Mouse (Mus musculus): ENCODE results near the gene Zbtb39. TPM values are rescaled to one million over a fixed set of nuclear protein-coding genes. Genes with fewer than 3 reads are reported as not detected.

Gene Zbtb39
- 7.4 and 8.3 TPM in 2 replicates for polyA plus RNA-seq (2012; rRNA removed)

- Histone ChIP-seq H3K27ac (ENCODE audit: control insufficient read depth, insufficient read depth, low read length) (no peak within 1 kb of the TSS), H3K36me3 (ENCODE audit: control insufficient read depth, insufficient read depth, low read length) (peaks cover 19% of the 10 kb centered on the region), H3K27me3 (ENCODE audit: control insufficient read depth, insufficient read depth, low read length) (no peaks in the 10 kb centered on the region; the same call in 1 of the 2 replicates), H3K4me1 (replicated peaks; ENCODE audit: control insufficient read depth, insufficient read depth, low read length) (peaks cover 12% of the 10 kb centered on the region), H3K4me3 (ENCODE audit: control insufficient read depth, insufficient read depth, low read length) (peak within 1 kb of the TSS; percentile 50)
- TF ChIP-seq CTCF (IDR thresholded peaks at IDR 0.05; ENCODE audit: borderline replicate concordance, control insufficient read depth, extremely low read depth, insufficient read depth, low read length, poor library complexity) (peak; percentile 77), POLR2A (IDR thresholded peaks at IDR 0.05; ENCODE audit: control insufficient read depth, extremely low read depth, insufficient read depth, low read length, poor library complexity) (0 out of 2 replicates have a peak, but pooled peaks have one; percentile 16)
- DNase-seq = peak; percentile 76
- 4% methylated on average over 54 of the region's 61 CpGs for WGBS
These were observed at the start of gene Zbtb39 for GRCm38 (mm10) chr10:127739083-127739660. Gene Zbtb39 (plus strand): TSS chr10:127739538.

GRCm38 (mm10) chr10:127691053-127691452 lies 48.3 kb upstream of the Zbtb39 start:
- no peaks in the 10 kb centered on the region for H3K4me1 ChIP-seq (replicated peaks; ENCODE audit: control insufficient read depth, insufficient read depth, low read length)
- 42% methylated on average over 1 of the region's 1 CpGs for WGBS
- no peak overlapping the region for H3K27ac ChIP-seq (ENCODE audit: control insufficient read depth, insufficient read depth, low read length)
- TF ChIP-seq POLR2A (IDR thresholded peaks at IDR 0.05; ENCODE audit: control insufficient read depth, extremely low read depth, insufficient read depth, low read length, poor library complexity) (no peak), CTCF (IDR thresholded peaks at IDR 0.05; ENCODE audit: borderline replicate concordance, control insufficient read depth, extremely low read depth, insufficient read depth, low read length, poor library complexity) (no peak)
- peaks cover 27% of the 10 kb centered on the region for H3K36me3 ChIP-seq (ENCODE audit: control insufficient read depth, insufficient read depth, low read length)
- H3K4me3 ChIP-seq (ENCODE audit: control insufficient read depth, insufficient read depth, low read length) = no peak overlapping the region
- no peak for DNase-seq
- H3K27me3 ChIP-seq (ENCODE audit: control insufficient read depth, insufficient read depth, low read length) = no peaks in the 10 kb centered on the region

DNA sequence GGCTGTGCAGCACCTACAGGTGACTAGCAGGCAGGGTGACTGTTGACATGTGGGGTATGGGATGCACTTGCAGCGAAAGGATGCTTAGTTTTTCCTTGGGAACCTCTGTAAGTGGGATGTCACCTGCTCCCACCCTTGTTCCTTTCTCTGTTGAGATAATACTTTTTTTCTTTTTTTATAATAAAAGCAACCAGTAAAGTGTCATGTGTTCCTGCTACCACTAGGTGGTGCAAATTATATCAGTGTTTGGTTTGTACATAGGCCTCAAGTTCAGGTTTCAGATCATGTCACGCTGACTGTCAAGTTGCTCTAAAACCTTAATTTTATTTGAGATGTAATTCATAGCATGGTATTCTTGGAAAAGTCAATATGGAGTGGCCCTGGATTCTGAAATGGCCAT lies 44.7 kb upstream of the Zbtb39 start:
- peak; percentile 14 for DNase-seq
- Histone ChIP-seq H3K36me3 (ENCODE audit: control insufficient read depth, insufficient read depth, low read length) (peaks cover 26% of the 10 kb centered on the region), H3K4me1 (replicated peaks; ENCODE audit: control insufficient read depth, insufficient read depth, low read length) (no peaks in the 10 kb centered on the region), H3K27me3 (ENCODE audit: control insufficient read depth, insufficient read depth, low read length) (no peaks in the 10 kb centered on the region), H3K27ac (ENCODE audit: control insufficient read depth, insufficient read depth, low read length) (no peak overlapping the region), H3K4me3 (ENCODE audit: control insufficient read depth, insufficient read depth, low read length) (no peak overlapping the region)
- WGBS = 75% methylated on average over 2 of the region's 2 CpGs
- no peak for TF ChIP-seq CTCF (IDR thresholded peaks at IDR 0.05; ENCODE audit: borderline replicate concordance, control insufficient read depth, extremely low read depth, insufficient read depth, low read length, poor library complexity)
- no peak for TF ChIP-seq POLR2A (IDR thresholded peaks at IDR 0.05; ENCODE audit: control insufficient read depth, extremely low read depth, insufficient read depth, low read length, poor library complexity)

- Histone ChIP-seq H3K4me3 (ENCODE audit: control insufficient read depth, insufficient read depth, low read length) (no peak overlapping the region), H3K27ac (ENCODE audit: control insufficient read depth, insufficient read depth, low read length) (no peak overlapping the region), H3K4me1 (replicated peaks; ENCODE audit: control insufficient read depth, insufficient read depth, low read length) (no peaks in the 10 kb centered on the region), H3K27me3 (ENCODE audit: control insufficient read depth, insufficient read depth, low read length) (no peaks in the 10 kb centered on the region), H3K36me3 (ENCODE audit: control insufficient read depth, insufficient read depth, low read length) (peaks cover 22% of the 10 kb centered on the region)
- 97% methylated on average over 7 of the region's 7 CpGs for WGBS
- no peak for DNase-seq
- no peak for TF ChIP-seq POLR2A (IDR thresholded peaks at IDR 0.05; ENCODE audit: control insufficient read depth, extremely low read depth, insufficient read depth, low read length, poor library complexity)
- no peak for TF ChIP-seq CTCF (IDR thresholded peaks at IDR 0.05; ENCODE audit: borderline replicate concordance, control insufficient read depth, extremely low read depth, insufficient read depth, low read length, poor library complexity)
These were observed 43.6 kb upstream of the Zbtb39 start for GRCm38 (mm10) chr10:127695775-127696174.

DNA sequence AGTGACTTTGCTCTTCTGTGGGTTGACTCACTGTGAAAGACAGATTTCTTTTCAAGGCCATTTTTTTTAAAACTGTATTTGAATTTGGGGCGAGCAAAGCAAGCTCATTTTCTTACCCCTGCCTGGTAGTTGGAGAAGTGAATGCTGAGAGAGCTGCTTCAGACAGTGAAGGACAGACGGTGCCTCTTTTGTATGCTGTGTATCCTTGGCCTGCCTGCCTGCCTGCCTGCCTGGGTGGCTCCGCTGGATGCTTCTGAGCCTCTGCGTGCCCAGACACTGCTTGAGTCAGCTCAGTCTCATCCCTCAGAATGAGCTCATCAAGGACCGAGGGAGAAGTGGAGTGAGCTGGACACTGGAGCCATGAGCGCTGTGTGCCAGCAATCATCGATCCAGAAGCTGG lies 40.4 kb upstream of the Zbtb39 start:
- Histone ChIP-seq H3K4me3 (ENCODE audit: control insufficient read depth, insufficient read depth, low read length) (no peak overlapping the region), H3K27ac (ENCODE audit: control insufficient read depth, insufficient read depth, low read length) (no peak overlapping the region), H3K36me3 (ENCODE audit: control insufficient read depth, insufficient read depth, low read length) (0 out of 2 replicates have a peak, but pooled peaks cover 8% of the 10 kb centered on the region), H3K4me1 (replicated peaks; ENCODE audit: control insufficient read depth, insufficient read depth, low read length) (no peaks in the 10 kb centered on the region), H3K27me3 (ENCODE audit: control insufficient read depth, insufficient read depth, low read length) (no peaks in the 10 kb centered on the region)
- DNase-seq = no peak
- WGBS = 98% methylated on average over 7 of the region's 7 CpGs
- TF ChIP-seq POLR2A (IDR thresholded peaks at IDR 0.05; ENCODE audit: control insufficient read depth, extremely low read depth, insufficient read depth, low read length, poor library complexity) (no peak), CTCF (IDR thresholded peaks at IDR 0.05; ENCODE audit: borderline replicate concordance, control insufficient read depth, extremely low read depth, insufficient read depth, low read length, poor library complexity) (no peak)

GRCm38 (mm10) chr10:127703299-127703698 lies 36.0 kb upstream of the Zbtb39 start:
- no peak overlapping the region for H3K4me3 ChIP-seq (ENCODE audit: control insufficient read depth, insufficient read depth, low read length)
- 0 out of 2 replicates have a peak, but pooled peaks cover 4% of the 10 kb centered on the region for H3K36me3 ChIP-seq (ENCODE audit: control insufficient read depth, insufficient read depth, low read length)
- H3K27me3 ChIP-seq (ENCODE audit: control insufficient read depth, insufficient read depth, low read length) = no peaks in the 10 kb centered on the region
- TF ChIP-seq CTCF (IDR thresholded peaks at IDR 0.05; ENCODE audit: borderline replicate concordance, control insufficient read depth, extremely low read depth, insufficient read depth, low read length, poor library complexity) = no peak
- WGBS = 70% methylated on average over 4 of the region's 4 CpGs
- H3K4me1 ChIP-seq (replicated peaks; ENCODE audit: control insufficient read depth, insufficient read depth, low read length) = no peaks in the 10 kb centered on the region
- no peak overlapping the region for H3K27ac ChIP-seq (ENCODE audit: control insufficient read depth, insufficient read depth, low read length)
- DNase-seq = no peak

GRCm38 (mm10) chr10:127704293-127704692 lies 35.0 kb upstream of the Zbtb39 start:
- H3K4me1 ChIP-seq (replicated peaks; ENCODE audit: control insufficient read depth, insufficient read depth, low read length) = no peaks in the 10 kb centered on the region
- DNase-seq = no peak
- H3K27ac ChIP-seq (ENCODE audit: control insufficient read depth, insufficient read depth, low read length) = no peak overlapping the region
- WGBS = 71% methylated on average over 2 of the region's 2 CpGs
- TF ChIP-seq CTCF (IDR thresholded peaks at IDR 0.05; ENCODE audit: borderline replicate concordance, control insufficient read depth, extremely low read depth, insufficient read depth, low read length, poor library complexity) (no peak), POLR2A (IDR thresholded peaks at IDR 0.05; ENCODE audit: control insufficient read depth, extremely low read depth, insufficient read depth, low read length, poor library complexity) (no peak)
- H3K36me3 ChIP-seq (ENCODE audit: control insufficient read depth, insufficient read depth, low read length) = 0 out of 2 replicates have a peak, but pooled peaks cover under 1% of the 10 kb centered on the region
- no peak overlapping the region for H3K4me3 ChIP-seq (ENCODE audit: control insufficient read depth, insufficient read depth, low read length)
- no peaks in the 10 kb centered on the region for H3K27me3 ChIP-seq (ENCODE audit: control insufficient read depth, insufficient read depth, low read length)

Measured in thymus, adult 2 months (tissue).